24 mouse cellular contexts compared by ENCODE assay signal in genomic region chr10:110159548-110159947, GRCm38 (mm10).
DNase-seq lines count a peak whose midpoint lies in the region; ATAC-seq and TF ChIP-seq lines count a peak whose summit lies in the region.
"Had no signal": no experiment of that assay in that cellular context is flagged by ENCODE, and none has a peak within 500 bp of the region (broad histone marks: within the 10 kb centered on the region; RNA-seq: fewer than 3 reads in every experiment).

No protein-coding gene starts in this region.

- no peak for DNase-seq in hindbrain, embryonic 11.5 days (ENCODE audit: low spot score)
- DNase-seq in lung, postnatal 0 days (ENCODE audit: low spot score) = peak; percentile 28
- DNase-seq in lung, adult 18-20 months = no peak
- peak; percentile 58 for DNase-seq in limb, embryonic 14.5 days (ENCODE audit: low spot score)
- DNase-seq: cerebellum, adult 18-20 months; cerebellum, postnatal 25 days; embryo, embryonic 11 days; gastrocnemius, postnatal 10 days; heart, adult 11 months; heart, postnatal 14 days; kidney, adult 8-10 months; kidney, postnatal 25 days; lung, adult 2 months; right cerebral cortex, postnatal 25 days had no signal

- no peak overlapping the region for H3K9ac ChIP-seq in hindbrain, embryonic 12.5 days
- no peak overlapping the region for H3K9ac ChIP-seq in hindbrain, embryonic 11.5 days (ENCODE audit: low read depth, low read length)
- H3K9ac ChIP-seq in lung, postnatal 0 days (replicated peaks; ENCODE audit: low read depth) = no peak overlapping the region
- no peak overlapping the region for H3K9ac ChIP-seq in limb, embryonic 14.5 days (ENCODE audit: low read depth, low read length, severe bottlenecking)
- no peak overlapping the region for H3K9ac ChIP-seq in neural tube, embryonic 13.5 days
- no peak overlapping the region for H3K9ac ChIP-seq in kidney, embryonic 14.5 days (ENCODE audit: low read depth, low read length)
- H3K9ac ChIP-seq: heart, embryonic 12.5 days had no signal

- H3K4me3 ChIP-seq in hindbrain, embryonic 12.5 days = no peak overlapping the region
- H3K4me3 ChIP-seq in hindbrain, embryonic 11.5 days (ENCODE audit: low read depth, low read length) = no peak overlapping the region
- H3K4me3 ChIP-seq in lung, postnatal 0 days (ENCODE audit: low read depth, low read length) = no peak overlapping the region
- H3K4me3 ChIP-seq in limb, embryonic 14.5 days (replicated peaks; ENCODE audit: low read length) = no peak overlapping the region
- no peak overlapping the region for H3K4me3 ChIP-seq in neural tube, embryonic 13.5 days
- no peak overlapping the region for H3K4me3 ChIP-seq in kidney, embryonic 14.5 days (ENCODE audit: low read length)
- H3K4me3 ChIP-seq: forebrain, embryonic 10.5 days; heart, embryonic 12.5 days; megakaryocyte, embryonic 14.5 days had no signal

- TF ChIP-seq CTCF in lung, postnatal 0 days (IDR thresholded peaks at IDR 0.05) = no peak

- H3K4me1 ChIP-seq in hindbrain, embryonic 12.5 days = peaks cover 15% of the 10 kb centered on the region
- H3K4me1 ChIP-seq in hindbrain, embryonic 11.5 days (replicated peaks; ENCODE audit: control insufficient read depth, insufficient read depth, low read length) = no peaks in the 10 kb centered on the region
- no peaks in the 10 kb centered on the region for H3K4me1 ChIP-seq in lung, postnatal 0 days (ENCODE audit: insufficient read depth, low read depth, low read length)
- H3K4me1 ChIP-seq in limb, embryonic 14.5 days (ENCODE audit: control insufficient read depth, insufficient read depth, low read length) = no peaks in the 10 kb centered on the region
- H3K4me1 ChIP-seq in neural tube, embryonic 13.5 days (replicated peaks) = peaks cover 64% of the 10 kb centered on the region
- H3K4me1 ChIP-seq in kidney, embryonic 14.5 days (ENCODE audit: control insufficient read depth, insufficient read depth, low read length) = no peaks in the 10 kb centered on the region
- H3K4me1 ChIP-seq: forebrain, embryonic 10.5 days; megakaryocyte, embryonic 14.5 days had no signal

- no peaks in the 10 kb centered on the region for H3K27me3 ChIP-seq in hindbrain, embryonic 12.5 days
- no peaks in the 10 kb centered on the region for H3K27me3 ChIP-seq in hindbrain, embryonic 11.5 days (ENCODE audit: control insufficient read depth, insufficient read depth, low read length)
- no peaks in the 10 kb centered on the region for H3K27me3 ChIP-seq in lung, postnatal 0 days (replicated peaks; ENCODE audit: insufficient read depth, low read length)
- H3K27me3 ChIP-seq in limb, embryonic 14.5 days (ENCODE audit: control insufficient read depth, insufficient read depth, low read length) = no peaks in the 10 kb centered on the region
- no peaks in the 10 kb centered on the region for H3K27me3 ChIP-seq in neural tube, embryonic 13.5 days
- H3K27me3 ChIP-seq in kidney, embryonic 14.5 days (ENCODE audit: control insufficient read depth, insufficient read depth, low read length) = no peaks in the 10 kb centered on the region
- H3K27me3 ChIP-seq: heart, embryonic 12.5 days; megakaryocyte, embryonic 14.5 days had no signal

- no peak for TF ChIP-seq POLR2A in limb, embryonic 14.5 days (IDR thresholded peaks at IDR 0.05; ENCODE audit: borderline replicate concordance, extremely low read depth, insufficient read depth, insufficient read length)

- H3K27ac ChIP-seq in hindbrain, embryonic 12.5 days = peak overlapping the region; percentile 62; the same call in 1 of the 2 replicates
- no peak overlapping the region for H3K27ac ChIP-seq in hindbrain, embryonic 11.5 days (ENCODE audit: low read depth, low read length)
- H3K27ac ChIP-seq in lung, postnatal 0 days (ENCODE audit: low read length) = no peak overlapping the region
- no peak overlapping the region for H3K27ac ChIP-seq in limb, embryonic 14.5 days (replicated peaks; ENCODE audit: low read depth, low read length)
- H3K27ac ChIP-seq in neural tube, embryonic 13.5 days (replicated peaks) = peak overlapping the region; percentile 84
- H3K27ac ChIP-seq in kidney, embryonic 14.5 days (ENCODE audit: low read depth, low read length) = no peak overlapping the region
- H3K27ac ChIP-seq: forebrain, embryonic 10.5 days; stomach, postnatal 0 days had no signal

- no peak for ATAC-seq in hindbrain, embryonic 12.5 days (ENCODE audit: low FRiP score)
- no peak for ATAC-seq in hindbrain, embryonic 11.5 days (ENCODE audit: low FRiP score)
- ATAC-seq in lung, postnatal 0 days = 0 out of 2 replicates have a peak, but pooled peaks have one; percentile 16
- peak; percentile 79 for ATAC-seq in limb, embryonic 14.5 days (ENCODE audit: low FRiP score, low read depth)
- no peak for ATAC-seq in neural tube, embryonic 13.5 days (ENCODE audit: low read depth)
- no peak for ATAC-seq in megakaryocyte, adult 5-6 weeks (ENCODE audit: poor library complexity, severe bottlenecking)
- ATAC-seq in kidney, embryonic 14.5 days (ENCODE audit: low FRiP score, low TSS enrichment) = no peak
- ATAC-seq: inflammation-experienced regulatory T-cells, adult 6 months had no signal

- no peaks in the 10 kb centered on the region for H3K9me3 ChIP-seq in hindbrain, embryonic 12.5 days (replicated peaks)
- H3K9me3 ChIP-seq in hindbrain, embryonic 11.5 days (ENCODE audit: control insufficient read depth, low read length) = no peaks in the 10 kb centered on the region
- no peaks in the 10 kb centered on the region for H3K9me3 ChIP-seq in lung, postnatal 0 days (ENCODE audit: low read length)
- H3K9me3 ChIP-seq in limb, embryonic 14.5 days (ENCODE audit: control insufficient read depth, low read length) = no peaks in the 10 kb centered on the region
- H3K9me3 ChIP-seq in neural tube, embryonic 13.5 days = no peaks in the 10 kb centered on the region
- no peaks in the 10 kb centered on the region for H3K9me3 ChIP-seq in kidney, embryonic 14.5 days (ENCODE audit: control insufficient read depth, low read length)
- H3K9me3 ChIP-seq: forebrain, embryonic 10.5 days; heart, embryonic 12.5 days had no signal

- 41% methylated on average over 1 of the region's 1 CpGs for WGBS in hindbrain, embryonic 12.5 days
- 58% methylated on average over 1 of the region's 1 CpGs for WGBS in hindbrain, embryonic 11.5 days
- WGBS in lung, postnatal 0 days = 36% methylated on average over 1 of the region's 1 CpGs
- WGBS in limb, embryonic 14.5 days = 19% methylated on average over 1 of the region's 1 CpGs
- WGBS in neural tube, embryonic 13.5 days = 24% methylated on average over 1 of the region's 1 CpGs
- 29% methylated on average over 1 of the region's 1 CpGs for WGBS in kidney, embryonic 14.5 days

- no peaks in the 10 kb centered on the region for H3K36me3 ChIP-seq in hindbrain, embryonic 12.5 days
- no peaks in the 10 kb centered on the region for H3K36me3 ChIP-seq in hindbrain, embryonic 11.5 days (ENCODE audit: control insufficient read depth, insufficient read depth, low read length)
- no peaks in the 10 kb centered on the region for H3K36me3 ChIP-seq in lung, postnatal 0 days (ENCODE audit: insufficient read depth, low read length)
- H3K36me3 ChIP-seq in limb, embryonic 14.5 days (ENCODE audit: control insufficient read depth, insufficient read depth, low read length) = no peaks in the 10 kb centered on the region
- no peaks in the 10 kb centered on the region for H3K36me3 ChIP-seq in neural tube, embryonic 13.5 days
- H3K36me3 ChIP-seq in kidney, embryonic 14.5 days (ENCODE audit: control insufficient read depth, insufficient read depth, low read length) = no peaks in the 10 kb centered on the region
- H3K36me3 ChIP-seq: forebrain, embryonic 10.5 days; heart, embryonic 12.5 days had no signal

- no peak for TF ChIP-seq EP300 in lung, postnatal 0 days (IDR thresholded peaks at IDR 0.05)

- H3K4me2 ChIP-seq in hindbrain, embryonic 12.5 days (replicated peaks) = no peak overlapping the region
- H3K4me2 ChIP-seq in hindbrain, embryonic 11.5 days (replicated peaks; ENCODE audit: low read depth, low read length) = no peak overlapping the region
- H3K4me2 ChIP-seq in lung, postnatal 0 days (replicated peaks; ENCODE audit: low read depth, low read length) = no peak overlapping the region
- H3K4me2 ChIP-seq in limb, embryonic 14.5 days (replicated peaks; ENCODE audit: low read depth, low read length, severe bottlenecking) = no peak overlapping the region
- no peak overlapping the region for H3K4me2 ChIP-seq in neural tube, embryonic 13.5 days
- H3K4me2 ChIP-seq in kidney, embryonic 14.5 days (replicated peaks; ENCODE audit: low read depth, low read length) = no peak overlapping the region
- H3K4me2 ChIP-seq: heart, embryonic 12.5 days; liver, embryonic 11.5 days had no signal

Comparison
In these comparisons a context has a peak if more than half of its experiments do, and no peak if none do; other contexts are left out.
1. H3K27ac ChIP-seq: peak in hindbrain, embryonic 12.5 days (single experiment) and neural tube, embryonic 13.5 days (single experiment); none in hindbrain, embryonic 11.5 days (single experiment), lung, postnatal 0 days (single experiment), limb, embryonic 14.5 days (single experiment) and kidney, embryonic 14.5 days (single experiment).
2. DNase-seq: peak in lung, postnatal 0 days (single experiment) and limb, embryonic 14.5 days (single experiment); none in hindbrain, embryonic 11.5 days (single experiment) and lung, adult 18-20 months (0 of 2).
3. ATAC-seq: peak in lung, postnatal 0 days (single experiment) and limb, embryonic 14.5 days (single experiment); none in hindbrain, embryonic 12.5 days (single experiment), hindbrain, embryonic 11.5 days (single experiment), neural tube, embryonic 13.5 days (single experiment), megakaryocyte, adult 5-6 weeks (single experiment) and kidney, embryonic 14.5 days (single experiment).